Mouse (Mus musculus) neural tube, embryonic 15.5 days (tissue): ENCODE measurements around the gene Gabrb3. TPM values are rescaled to one million over a fixed set of nuclear protein-coding genes. Genes with fewer than 3 reads are reported as not detected.

ENCODE experiments used
- ATAC-seq: fragments of 200-750 bp; cut with Nextera tagmentation; 2 replicates; pipeline ENCODE4 v1.8.0; 2017; ENCODE audit warnings: mild to moderate bottlenecking, moderate TSS enrichment, moderate library complexity; ENCODE audit not compliant: low FRiP score
- H3K27ac ChIP-seq: fragments of 300-500 bp; sonication (generic); replicated peaks from 2 replicates; pipeline ENCODE4 v1.5.1; 2015; ENCODE audit warnings: mild to moderate bottlenecking, inconsistent platforms
- H3K27me3 ChIP-seq: fragments of 300-500 bp; sonication (generic); replicated peaks from 2 replicates; pipeline ENCODE4 v1.6.1; 2015; ENCODE audit warnings: inconsistent platforms
- H3K36me3 ChIP-seq: fragments of 300-500 bp; sonication (generic); 2 replicates; pipeline ENCODE4 v1.6.1; 2015; ENCODE audit warnings: inconsistent platforms
- H3K4me1 ChIP-seq: fragments of 300-500 bp; sonication (generic); 2 replicates; pipeline ENCODE4 v1.6.1; 2015; ENCODE audit warnings: inconsistent platforms
- H3K4me2 ChIP-seq: fragments of 300-500 bp; sonication (generic); 2 replicates; pipeline ENCODE4 v1.6.1; 2015; ENCODE audit warnings: inconsistent platforms, mild to moderate bottlenecking, moderate library complexity
- H3K4me3 ChIP-seq: fragments of 300-500 bp; sonication (generic); replicated peaks from 2 replicates; pipeline ENCODE4 v1.5.1; 2015; ENCODE audit warnings: mild to moderate bottlenecking, inconsistent platforms
- H3K9ac ChIP-seq: fragments of 300-500 bp; sonication (generic); replicated peaks from 2 replicates; pipeline ENCODE4 v1.6.1; 2015; ENCODE audit warnings: mild to moderate bottlenecking, inconsistent platforms
- H3K9me3 ChIP-seq: fragments of 300-500 bp; sonication (generic); replicated peaks from 2 replicates; pipeline ENCODE4 v1.6.1; 2016; ENCODE audit warnings: inconsistent platforms
- whole genome bisulfite sequencing: fragments of 180-500 bp; shearing (Covaris S2); methylation state at CpG from one replicate; pipeline ENCODE4 v1.1.7; 2015; ENCODE audit warnings: mixed read lengths; 5-methylcytosine and 5-hydroxymethylcytosine counted together
- polyA plus RNA-seq: library from polyadenylated mRNA; unstranded; fragments of >200 nt; fragmentation: Nextera tagmentation; extraction: Ambion mirVana; gene quantifications from 2 replicates; pipeline ENCODE4 v1.2.1, GENCODE M21; 2015

The Gabrb3 gene
- polyA plus RNA-seq, 1 experiment from 2014 or later: 59.1 TPM

DNA sequence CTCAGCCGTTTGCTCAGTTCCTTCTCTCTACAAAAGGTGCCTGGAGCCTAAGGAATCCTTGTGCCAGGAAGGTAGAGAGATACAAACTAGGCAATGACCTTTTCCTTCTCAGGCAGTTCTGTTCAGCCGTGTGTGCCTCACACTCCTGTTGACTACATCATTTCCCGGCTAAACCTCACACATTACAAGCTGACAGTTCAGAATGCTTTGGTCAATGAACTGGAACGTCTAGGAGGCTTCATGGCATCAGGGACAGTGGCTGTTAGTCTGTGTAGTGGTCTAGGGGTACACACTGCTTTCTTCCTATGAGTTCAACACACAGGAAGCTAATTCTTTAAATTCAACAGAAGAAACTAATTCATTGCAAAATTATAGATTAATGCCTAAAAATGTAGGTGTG is 216.2 kb downstream of the Gabrb3 start:
- WGBS: 60% methylated on average over 4 of the region's 4 CpGs
- ATAC-seq: no peak
- Histone ChIP-seq H3K4me3 (no peak overlapping the region), H3K4me2 (no peak overlapping the region), H3K9ac (no peak overlapping the region), H3K4me1 (peaks cover 3% of the 10 kb centered on the region; the same call in 1 of the 2 replicates), H3K27ac (no peak overlapping the region), H3K36me3 (no peaks in the 10 kb centered on the region), H3K27me3 (no peaks in the 10 kb centered on the region), H3K9me3 (no peaks in the 10 kb centered on the region)

DNA sequence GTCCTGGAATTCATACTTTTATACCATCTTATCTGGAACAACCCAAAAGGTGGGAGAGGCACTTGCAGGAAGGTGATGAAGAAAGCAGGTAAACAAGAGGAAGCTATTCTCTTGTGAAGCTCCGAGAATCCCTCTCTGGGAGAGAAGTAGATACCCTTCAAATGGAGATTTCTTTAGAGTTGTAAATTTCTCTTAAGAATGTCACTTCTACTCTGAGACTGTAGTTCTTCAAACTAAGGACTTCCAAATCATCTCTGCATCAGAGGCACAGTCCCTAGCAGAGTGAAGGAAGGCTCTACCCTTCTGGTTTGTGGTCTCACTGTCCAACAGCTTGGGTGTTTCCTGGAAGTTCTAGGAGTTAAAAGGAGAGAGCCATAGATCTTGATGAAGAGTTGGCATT is 221.3 kb downstream of the Gabrb3 start:
- no peaks in the 10 kb centered on the region for H3K27me3 ChIP-seq
- ATAC-seq: no peak
- H3K36me3 ChIP-seq: no peaks in the 10 kb centered on the region
- H3K4me1 ChIP-seq: no peaks in the 10 kb centered on the region
- H3K4me2 ChIP-seq: no peak overlapping the region
- no peak overlapping the region for H3K4me3 ChIP-seq
- no peaks in the 10 kb centered on the region for H3K9me3 ChIP-seq
- H3K9ac ChIP-seq: no peak overlapping the region
- WGBS: 56% methylated on average over 1 of the region's 1 CpGs
- H3K27ac ChIP-seq: no peak overlapping the region

- H3K36me3 ChIP-seq: no peaks in the 10 kb centered on the region
- 85% methylated on average over 2 of the region's 2 CpGs for WGBS
- no peak for ATAC-seq
- no peak overlapping the region for H3K4me3 ChIP-seq
- no peak overlapping the region for H3K4me2 ChIP-seq
- H3K27ac ChIP-seq: no peak overlapping the region
- H3K9ac ChIP-seq: no peak overlapping the region
- no peaks in the 10 kb centered on the region for H3K4me1 ChIP-seq
- no peaks in the 10 kb centered on the region for H3K27me3 ChIP-seq
- no peaks in the 10 kb centered on the region for H3K9me3 ChIP-seq
Measured at GRCm38 (mm10) chr7:57647345-57647744, 227.9 kb downstream of the Gabrb3 start.

DNA sequence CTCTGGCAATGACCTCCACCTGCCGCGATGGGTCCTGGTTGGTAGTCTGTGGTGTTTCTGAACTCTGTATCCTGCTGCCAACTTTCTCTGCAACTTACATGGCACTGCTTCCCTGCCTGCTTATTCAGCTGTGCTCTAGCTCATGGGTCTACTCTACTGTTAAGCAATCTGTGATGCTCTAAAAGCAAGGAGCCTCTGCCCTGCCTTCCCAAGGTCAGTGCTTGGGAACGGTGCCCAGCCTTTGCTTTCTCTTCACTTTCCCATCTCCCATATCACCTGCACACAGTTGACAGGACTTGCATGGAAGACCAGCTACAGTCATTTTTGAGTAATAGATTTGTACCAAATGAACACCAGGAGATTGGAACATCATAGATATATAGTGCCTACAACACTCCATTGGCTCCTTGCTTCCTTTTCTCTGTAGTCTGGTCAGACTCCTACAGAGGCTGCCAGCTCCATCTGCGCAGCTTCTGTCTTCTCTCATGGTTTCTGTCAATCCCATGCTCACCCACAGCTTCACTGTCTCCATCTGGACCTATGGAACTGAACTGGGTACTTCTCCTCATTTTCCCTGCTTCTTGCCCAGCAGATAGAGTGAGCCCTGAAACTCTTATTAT is 228.8 kb downstream of the Gabrb3 start:
- no peak overlapping the region for H3K27ac ChIP-seq
- 92% methylated on average over 4 of the region's 4 CpGs for WGBS
- no peaks in the 10 kb centered on the region for H3K27me3 ChIP-seq
- no peak overlapping the region for H3K4me2 ChIP-seq
- no peak for ATAC-seq
- H3K4me1 ChIP-seq: no peaks in the 10 kb centered on the region
- H3K9me3 ChIP-seq: no peaks in the 10 kb centered on the region
- H3K4me3 ChIP-seq: no peak overlapping the region
- no peaks in the 10 kb centered on the region for H3K36me3 ChIP-seq
- H3K9ac ChIP-seq: no peak overlapping the region

DNA sequence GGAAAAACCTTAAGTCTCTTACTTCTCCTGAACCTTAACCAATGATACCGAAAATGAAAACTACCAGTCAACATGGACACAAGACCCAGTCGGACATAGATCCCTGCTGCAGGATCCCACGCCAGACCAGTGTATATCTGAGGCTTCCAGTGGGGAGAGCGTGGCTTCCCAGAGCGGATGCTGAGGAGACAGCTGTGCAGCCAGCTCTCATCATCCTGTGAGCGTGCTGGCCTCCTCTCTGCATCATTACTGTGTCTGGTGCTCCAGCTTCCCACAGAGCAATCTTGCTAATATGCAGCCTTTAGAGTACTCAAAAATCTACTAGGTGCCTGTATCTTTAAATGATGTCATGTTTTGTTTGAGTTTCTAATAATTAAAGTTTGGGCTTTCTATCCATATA is 257.9 kb downstream of the Gabrb3 start:
- no peak overlapping the region for H3K9ac ChIP-seq
- no peak for ATAC-seq
- H3K27me3 ChIP-seq: no peaks in the 10 kb centered on the region
- H3K4me1 ChIP-seq: 0 out of 2 replicates have a peak, but pooled peaks cover 6% of the 10 kb centered on the region
- no peak overlapping the region for H3K4me2 ChIP-seq
- no peak overlapping the region for H3K4me3 ChIP-seq
- no peaks in the 10 kb centered on the region for H3K9me3 ChIP-seq
- H3K36me3 ChIP-seq: no peaks in the 10 kb centered on the region
- H3K27ac ChIP-seq: no peak overlapping the region
- 72% methylated on average over 6 of the region's 6 CpGs for WGBS

DNA sequence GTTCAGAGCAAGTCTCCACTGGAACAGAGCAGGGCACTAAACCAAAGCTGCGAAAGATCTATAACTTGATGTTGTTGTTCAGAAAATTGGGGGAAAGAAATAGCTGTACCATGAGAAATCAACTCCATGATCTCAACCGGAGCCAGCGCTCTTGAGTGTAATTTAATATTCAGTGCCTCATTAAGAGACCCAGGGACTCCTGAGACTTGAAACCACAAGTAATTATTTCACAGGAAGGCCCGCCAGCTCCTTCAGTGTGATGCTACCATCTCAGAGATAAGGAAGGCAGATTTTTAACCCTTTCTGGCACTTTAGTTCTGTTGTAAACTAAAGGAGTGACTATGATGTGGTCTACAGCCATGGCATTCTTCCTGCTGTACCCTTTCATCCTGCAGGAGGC is 270.3 kb downstream of the Gabrb3 start:
- Histone ChIP-seq H3K9ac (no peak overlapping the region), H3K4me1 (peaks cover 9% of the 10 kb centered on the region; the same call in 1 of the 2 replicates), H3K27ac (0 out of 2 replicates have a peak overlapping the region, but pooled peaks have one; percentile 28), H3K4me3 (no peak overlapping the region), H3K36me3 (no peaks in the 10 kb centered on the region), H3K9me3 (no peaks in the 10 kb centered on the region), H3K27me3 (no peaks in the 10 kb centered on the region), H3K4me2 (no peak overlapping the region)
- WGBS: 56% methylated on average over 4 of the region's 4 CpGs
- no peak for ATAC-seq

DNA sequence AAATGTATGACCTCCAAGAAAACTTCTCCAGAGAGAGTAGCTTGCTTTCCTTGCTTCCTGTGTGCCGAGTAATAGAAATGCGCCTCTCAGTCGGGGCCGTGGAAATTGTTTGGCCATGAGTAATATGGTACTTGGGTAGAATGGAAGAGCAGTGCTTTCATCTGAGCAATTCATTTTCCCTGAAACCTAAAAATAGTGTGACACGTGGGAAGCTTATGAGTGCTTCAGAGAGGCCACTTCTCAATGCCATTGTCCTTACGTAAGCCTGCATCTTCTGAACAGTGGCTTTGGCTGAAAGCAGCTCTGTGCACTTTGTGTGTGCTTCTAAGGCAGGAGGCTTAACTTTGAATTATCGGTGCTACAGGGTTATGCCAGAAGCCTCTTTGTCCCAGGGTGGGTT is 280.9 kb downstream of the Gabrb3 start:
- ATAC-seq: no peak
- Histone ChIP-seq H3K4me3 (no peak overlapping the region), H3K4me1 (peaks cover 9% of the 10 kb centered on the region), H3K27me3 (no peaks in the 10 kb centered on the region), H3K4me2 (no peak overlapping the region), H3K27ac (no peak overlapping the region), H3K9ac (no peak overlapping the region), H3K36me3 (no peaks in the 10 kb centered on the region), H3K9me3 (no peaks in the 10 kb centered on the region)
- 76% methylated on average over 7 of the region's 7 CpGs for WGBS

- ATAC-seq: no peak
Measured at GRCm38 (mm10) chr7:57701046-57701445, 281.6 kb downstream of the Gabrb3 start.

DNA sequence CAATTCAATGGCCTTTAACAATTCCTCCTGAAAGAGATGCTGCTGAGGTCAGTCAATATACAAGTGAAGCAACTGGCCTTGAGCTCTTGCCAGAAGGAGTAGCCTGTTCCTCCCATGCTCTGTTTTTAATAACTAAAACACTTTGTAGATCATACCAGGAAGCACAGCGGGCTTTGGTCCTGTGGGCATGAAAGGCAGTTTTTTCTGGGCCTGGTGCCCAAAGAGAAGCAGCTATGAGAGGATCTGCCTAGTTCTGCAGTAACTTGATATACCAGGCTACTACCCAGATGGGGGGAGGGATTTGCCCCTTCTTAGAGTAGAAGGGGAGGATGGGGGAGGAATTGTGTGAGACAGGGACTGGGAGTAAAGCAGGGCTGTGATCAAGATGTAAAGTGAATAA is 284.1 kb downstream of the Gabrb3 start:
- no peaks in the 10 kb centered on the region for H3K36me3 ChIP-seq
- H3K4me1 ChIP-seq: peaks cover 18% of the 10 kb centered on the region
- no peak overlapping the region for H3K4me3 ChIP-seq
- H3K4me2 ChIP-seq: no peak overlapping the region
- ATAC-seq: no peak
- no peak overlapping the region; the same call in 1 of the 2 replicates for H3K27ac ChIP-seq
- no peaks in the 10 kb centered on the region for H3K9me3 ChIP-seq
- no peaks in the 10 kb centered on the region for H3K27me3 ChIP-seq
- H3K9ac ChIP-seq: no peak overlapping the region
- WGBS: 65% methylated on average over 1 of the region's 1 CpGs

More at GRCm38 (mm10) chr7:57701046-57701445, 281.6 kb downstream of the Gabrb3 start:
- Histone ChIP-seq H3K9me3 (no peaks in the 10 kb centered on the region), H3K4me3 (no peak overlapping the region), H3K4me1 (peaks cover 9% of the 10 kb centered on the region), H3K9ac (no peak overlapping the region), H3K4me2 (no peak overlapping the region), H3K27me3 (no peaks in the 10 kb centered on the region), H3K27ac (no peak overlapping the region), H3K36me3 (no peaks in the 10 kb centered on the region)

DNA sequence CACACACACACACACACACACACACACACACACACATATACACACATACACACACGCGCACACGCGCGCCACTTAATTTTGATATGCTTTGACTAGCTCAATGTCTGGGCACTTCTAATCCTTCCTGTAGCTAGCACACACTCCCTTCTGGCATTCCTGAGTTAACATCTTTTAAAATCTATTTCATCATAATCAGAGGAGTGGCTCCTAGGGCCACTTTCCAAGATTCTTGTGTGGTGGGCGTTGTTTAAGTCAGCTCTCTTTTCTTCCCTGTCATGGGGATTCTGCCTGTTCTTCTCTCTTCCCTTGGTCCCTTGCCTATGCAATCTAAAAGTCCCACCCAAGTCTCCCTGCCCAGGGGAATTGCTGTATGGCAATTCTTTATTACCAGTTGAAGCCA is 286.6 kb downstream of the Gabrb3 start:
- Histone ChIP-seq H3K36me3 (no peaks in the 10 kb centered on the region), H3K4me3 (no peak overlapping the region), H3K9me3 (no peaks in the 10 kb centered on the region), H3K27ac (no peak overlapping the region), H3K9ac (no peak overlapping the region), H3K4me1 (peaks cover 9% of the 10 kb centered on the region), H3K27me3 (no peaks in the 10 kb centered on the region), H3K4me2 (no peak overlapping the region)
- 96% methylated on average over 6 of the region's 6 CpGs for WGBS
- ATAC-seq: no peak

GRCm38 (mm10) chr7:57706976-57707740 is 287.7 kb downstream of the Gabrb3 start:
- H3K9me3 ChIP-seq: no peaks in the 10 kb centered on the region
- H3K9ac ChIP-seq: no peak overlapping the region
- no peaks in the 10 kb centered on the region for H3K27me3 ChIP-seq
- peaks cover 9% of the 10 kb centered on the region for H3K4me1 ChIP-seq
- H3K4me2 ChIP-seq: no peak overlapping the region
- peak overlapping the region; percentile 4; the same call in 1 of the 2 replicates for H3K27ac ChIP-seq
- ATAC-seq: peak; percentile 58
- 43% methylated on average over 7 of the region's 7 CpGs for WGBS
- no peak overlapping the region for H3K4me3 ChIP-seq
- no peaks in the 10 kb centered on the region for H3K36me3 ChIP-seq

- no peak overlapping the region for H3K4me2 ChIP-seq
- H3K9ac ChIP-seq: no peak overlapping the region
- no peaks in the 10 kb centered on the region for H3K27me3 ChIP-seq
- no peak for ATAC-seq
- H3K9me3 ChIP-seq: no peaks in the 10 kb centered on the region
- H3K4me3 ChIP-seq: no peak overlapping the region
- H3K27ac ChIP-seq: no peak overlapping the region
- H3K4me1 ChIP-seq: peaks cover 9% of the 10 kb centered on the region
- H3K36me3 ChIP-seq: no peaks in the 10 kb centered on the region
Measured at GRCm38 (mm10) chr7:57711709-57712108, 292.2 kb downstream of the Gabrb3 start.
